Mouse (Mus musculus): Measurements from ENCODE around the gene Majin.

GRCm38 (mm10) chr19:6204265-6204664 is 20.1 kb downstream of the Majin start:
- no peak for TF ChIP-seq CEBPB (IDR thresholded peaks at IDR 0.05; ENCODE audit: low read depth)
- TF ChIP-seq CTCF (IDR thresholded peaks at IDR 0.05; ENCODE audit: control insufficient read depth, insufficient read depth, insufficient read length), result no peak
- TF ChIP-seq MAX (IDR thresholded peaks at IDR 0.05), result no peak
- no peak for TF ChIP-seq MYOD1 (IDR thresholded peaks at IDR 0.05; ENCODE audit: control insufficient read depth, insufficient read length, low read depth)
- no peak for TF ChIP-seq USF1 (IDR thresholded peaks at IDR 0.05; ENCODE audit: low read depth)
- TF ChIP-seq FOSL1 (IDR thresholded peaks at IDR 0.05; ENCODE audit: insufficient read depth, low read length, poor library complexity, severe bottlenecking), result no peak

All from C2C12 (cell line).